Mouse (Mus musculus): ENCODE measurements around the gene Khsrp.

- TF ChIP-seq CTCF (IDR thresholded peaks at IDR 0.05; ENCODE audit: extremely low read depth, insufficient read depth, insufficient read length, insufficient replicate concordance) (no peak), POLR2A (IDR thresholded peaks at IDR 0.05; ENCODE audit: low read depth, low read length) (no peak)
These were observed 1.5 kb upstream of the Khsrp start for GRCm38 (mm10) chr17:57032854-57033253.
